Mouse (Mus musculus) effector memory CD4-positive, alpha-beta T cell, adult 7 months (primary cell): ENCODE measurements around the gene Pak3. TPM values are rescaled to one million over a fixed set of nuclear protein-coding genes. Genes with fewer than 3 reads are reported as not detected.

Source experiments
- polyA plus RNA-seq: library from polyadenylated mRNA; unstranded; fragments of 100-300 nt; shearing (Covaris generic); gene quantifications from one replicate; pipeline ENCODE4 v1.2.1, GENCODE M21; 2017

The Pak3 gene
- 0.13 TPM for polyA plus RNA-seq

GRCm38 (mm10) chrX:143518168-143518901 is at the start of gene Pak3:
Gene Pak3 (plus strand): TSS chrX:143518591.

GRCm38 (mm10) chrX:143827212-143827611 is 308.8 kb downstream of the Pak3 start, which contains the start of gene Capn6:
Gene Capn6 (minus strand): TSS chrX:143827414.

Other genes starting within 250 kb of the Pak3 start
- gene Chrdl1, start 124.3 kb upstream of the Pak3 start, polyA plus RNA-seq = not detected